In genomic region chr6:97412403-97412802, GRCm38 (mm10) we compare ENCODE assay signal across 25 mouse cellular contexts.
"Had no signal": no experiment of that assay in that cellular context is flagged by ENCODE, and none has a peak within 500 bp of the region (broad histone marks: within the 10 kb centered on the region; RNA-seq: fewer than 3 reads in every experiment).

No protein-coding gene starts in this region.

- H3K4me1 ChIP-seq: limb, embryonic 12.5 days had no signal

- H3K27me3 ChIP-seq: heart, embryonic 15.5 days; hindbrain, embryonic 12.5 days; intestine, embryonic 15.5 days; limb, embryonic 12.5 days; liver, embryonic 13.5 days; liver, embryonic 15.5 days had no signal

- H3K4me2 ChIP-seq: heart, embryonic 11.5 days; heart, embryonic 13.5 days; heart, embryonic 15.5 days; hindbrain, embryonic 12.5 days; hindbrain, embryonic 14.5 days; intestine, embryonic 15.5 days; limb, embryonic 12.5 days; liver, embryonic 11.5 days; liver, embryonic 13.5 days; liver, embryonic 15.5 days had no signal

- DNase-seq: gastrocnemius, postnatal 25 days; heart, adult 2 months; heart, postnatal 14 days; heart, postnatal 36 days; kidney, postnatal 14 days; kidney, postnatal 4 days; liver; liver, embryonic 13.5 days had no signal

- ATAC-seq: hindbrain, embryonic 16.5 days; inflammation-experienced regulatory T-cells, adult 6 months; intestine, embryonic 15.5 days; intestine, postnatal 0 days had no signal

- H3K36me3 ChIP-seq: heart, embryonic 13.5 days; heart, embryonic 15.5 days; intestine, embryonic 15.5 days; limb, embryonic 10.5 days; limb, embryonic 12.5 days; liver, embryonic 13.5 days; liver, embryonic 15.5 days had no signal

- H3K27ac ChIP-seq: heart, adult 2 months; heart, embryonic 13.5 days; heart, embryonic 15.5 days; hindbrain, embryonic 10.5 days; hindbrain, embryonic 12.5 days; hindbrain, embryonic 14.5 days; intestine, embryonic 15.5 days; kidney, postnatal 0 days; left cerebral cortex, adult 2 months; limb, embryonic 10.5 days; limb, embryonic 12.5 days; liver, embryonic 13.5 days; liver, embryonic 15.5 days had no signal

- H3K9ac ChIP-seq: heart, embryonic 13.5 days; heart, embryonic 15.5 days; hindbrain, embryonic 12.5 days; hindbrain, embryonic 14.5 days; intestine, embryonic 15.5 days; limb, embryonic 12.5 days; liver, embryonic 13.5 days; liver, embryonic 15.5 days had no signal

- H3K9me3 ChIP-seq: heart, embryonic 13.5 days; heart, embryonic 15.5 days; hindbrain, embryonic 10.5 days; hindbrain, embryonic 12.5 days; intestine, embryonic 15.5 days; limb, embryonic 10.5 days; limb, embryonic 12.5 days; liver, embryonic 13.5 days; liver, embryonic 15.5 days had no signal

- H3K4me3 ChIP-seq: heart, adult 2 months; heart, embryonic 13.5 days; heart, embryonic 15.5 days; hindbrain, embryonic 10.5 days; hindbrain, embryonic 12.5 days; intestine, embryonic 15.5 days; layer of hippocampus, adult 2 months; left cerebral cortex, adult 2 months; limb, embryonic 10.5 days; limb, embryonic 12.5 days; liver, embryonic 13.5 days; liver, embryonic 15.5 days had no signal
